Mouse (Mus musculus) urinary bladder, postnatal 25 days (tissue): ENCODE results near the gene Zgrf1.

Experiments used
- DNase-seq: peaks from one replicate; pipeline ENCODE4 v3.0.0; 2022; ENCODE audit warnings: low spot score

The Zgrf1 gene

DNA sequence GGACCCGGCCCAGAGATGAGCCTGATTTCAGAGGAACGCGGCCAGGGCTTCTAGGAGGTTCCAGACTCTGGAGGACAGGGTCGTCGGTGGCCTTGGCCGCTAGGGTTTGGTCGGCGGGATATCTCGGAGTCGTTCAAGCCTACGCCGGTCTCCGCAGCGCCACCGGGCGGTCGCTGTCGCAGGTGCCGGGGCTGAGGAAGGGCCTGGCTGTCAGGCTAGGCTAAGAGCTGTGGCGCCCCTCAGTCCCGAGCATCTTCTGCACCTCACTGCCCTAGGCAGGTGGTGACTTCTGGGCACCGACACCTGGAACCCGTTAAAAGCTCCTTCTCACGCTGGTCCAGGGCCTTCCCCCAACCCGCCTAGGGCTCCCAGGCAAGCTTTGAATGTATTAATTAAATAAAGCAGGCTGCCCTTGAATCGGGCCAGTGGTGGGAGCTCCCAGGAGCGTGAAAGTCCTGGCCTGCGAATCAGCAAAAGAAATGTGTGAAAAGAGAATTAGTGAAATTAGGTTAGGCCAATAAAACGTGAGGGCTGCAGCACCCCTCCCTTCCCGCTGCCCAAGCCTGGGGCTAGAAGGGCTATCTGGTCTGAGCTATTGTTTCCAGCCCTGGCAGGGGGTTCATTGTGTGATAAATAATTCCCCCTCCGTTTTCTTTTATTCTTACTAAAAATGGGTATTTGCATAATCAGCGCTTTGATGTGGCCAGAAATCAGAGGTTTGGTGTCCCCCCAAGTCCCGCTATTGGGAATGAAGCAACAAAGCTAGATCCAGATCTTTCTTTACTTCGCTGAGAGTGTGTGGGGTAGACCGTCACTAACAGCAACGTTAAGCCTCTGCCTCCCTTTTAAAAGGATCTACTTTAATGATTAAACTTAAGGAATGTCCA lies 86.8 kb downstream of the Zgrf1 start:
- DNase-seq: no peak

DNA sequence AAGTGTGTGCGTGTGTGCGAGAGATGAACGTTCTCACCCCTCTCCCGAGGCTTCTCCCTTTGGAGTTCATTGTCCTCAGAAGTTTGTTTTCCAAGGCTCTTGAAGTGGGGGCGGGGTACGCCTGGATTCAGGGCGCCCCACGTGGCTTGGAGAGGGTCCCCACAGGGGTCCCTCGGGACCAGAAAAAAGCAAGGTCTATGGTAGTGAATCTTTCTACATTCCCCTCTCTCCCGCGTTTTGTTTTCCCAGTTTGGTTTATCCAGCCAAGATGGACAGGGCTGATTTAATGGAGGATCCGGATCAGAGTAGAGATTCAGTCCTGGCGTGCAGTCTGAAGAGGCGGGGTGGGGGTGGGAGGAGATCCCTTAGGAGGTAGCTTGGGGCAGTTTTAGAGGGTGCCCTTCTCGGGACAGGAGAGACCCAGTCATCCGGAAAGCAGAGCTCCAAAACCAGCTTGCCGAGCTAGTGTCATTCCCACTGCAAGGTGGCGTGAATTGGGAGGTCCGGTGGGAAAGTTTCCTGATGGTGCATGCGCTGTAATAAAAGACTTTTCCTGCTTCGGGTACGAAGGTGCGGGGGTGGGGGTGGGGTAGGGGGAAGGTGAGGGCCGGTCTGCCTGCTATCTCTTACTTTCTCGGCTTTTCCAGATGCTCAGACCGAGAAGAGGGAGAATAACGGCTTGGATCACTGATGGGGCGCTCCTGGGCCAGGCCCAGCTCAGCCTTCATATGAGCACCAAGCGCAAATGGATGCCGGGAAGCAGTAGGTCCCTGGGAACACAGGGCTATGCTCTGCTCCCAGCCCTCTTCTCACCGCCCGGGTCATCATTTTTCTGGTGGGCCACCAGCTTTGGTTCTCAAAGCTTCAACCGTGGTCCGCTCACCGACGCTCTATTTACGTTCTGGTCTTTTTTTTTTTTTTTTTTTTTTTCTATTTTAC lies 87.7 kb downstream of the Zgrf1 start:
- DNase-seq: no peak

DNA sequence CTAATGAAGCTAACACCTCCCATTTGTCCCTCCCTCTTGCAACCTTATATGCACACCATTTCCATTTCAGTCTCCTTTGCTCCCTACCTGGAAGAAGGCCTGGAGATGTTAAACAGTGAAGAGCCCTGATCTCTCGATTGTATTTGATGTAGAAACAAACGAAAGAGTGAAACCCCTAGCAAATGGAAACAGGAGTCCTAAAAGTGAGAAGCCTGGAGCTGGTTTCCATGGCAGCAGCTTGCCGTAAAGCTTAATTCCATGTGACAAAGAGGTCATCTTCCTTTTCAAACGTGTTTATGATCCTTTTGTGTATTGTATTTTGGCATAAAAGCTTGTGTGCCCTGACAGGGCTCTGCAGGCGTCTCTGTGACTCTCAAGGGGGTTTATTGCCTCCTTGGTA lies 88.9 kb downstream of the Zgrf1 start:
- DNase-seq: no peak

DNA sequence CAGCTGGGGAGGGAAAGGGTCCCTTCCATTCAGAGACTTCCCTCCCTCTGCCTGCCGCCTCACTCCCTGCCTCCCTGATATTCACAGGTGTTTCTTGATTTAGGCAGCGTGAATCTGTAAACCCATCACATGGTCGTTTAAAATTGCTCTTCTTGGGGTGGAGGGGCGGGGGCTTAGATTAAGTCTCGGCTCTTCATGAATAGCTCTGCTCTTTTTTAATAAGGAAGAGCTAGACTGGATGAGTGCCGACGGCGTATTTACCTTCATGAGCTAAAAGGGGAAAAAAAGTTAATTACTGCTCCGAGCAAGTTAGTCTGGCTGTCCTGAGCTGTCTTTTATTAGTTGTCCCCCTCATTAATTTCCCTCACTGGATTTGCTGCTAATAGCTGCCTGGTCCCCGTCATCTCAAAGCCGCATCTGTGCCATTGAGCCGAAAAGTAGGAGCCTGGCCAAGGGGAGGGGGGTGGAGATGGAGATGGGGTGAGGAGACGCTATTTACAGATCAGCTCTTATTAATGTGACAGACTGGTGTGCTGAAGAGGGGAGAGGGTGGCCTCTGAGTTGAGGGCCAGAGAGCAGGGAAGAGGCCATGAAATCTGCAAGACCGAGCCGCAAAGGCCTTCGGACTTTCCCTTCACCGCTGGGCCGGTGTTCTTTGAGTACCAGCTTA lies 93.0 kb downstream of the Zgrf1 start:
- DNase-seq: no peak

DNA sequence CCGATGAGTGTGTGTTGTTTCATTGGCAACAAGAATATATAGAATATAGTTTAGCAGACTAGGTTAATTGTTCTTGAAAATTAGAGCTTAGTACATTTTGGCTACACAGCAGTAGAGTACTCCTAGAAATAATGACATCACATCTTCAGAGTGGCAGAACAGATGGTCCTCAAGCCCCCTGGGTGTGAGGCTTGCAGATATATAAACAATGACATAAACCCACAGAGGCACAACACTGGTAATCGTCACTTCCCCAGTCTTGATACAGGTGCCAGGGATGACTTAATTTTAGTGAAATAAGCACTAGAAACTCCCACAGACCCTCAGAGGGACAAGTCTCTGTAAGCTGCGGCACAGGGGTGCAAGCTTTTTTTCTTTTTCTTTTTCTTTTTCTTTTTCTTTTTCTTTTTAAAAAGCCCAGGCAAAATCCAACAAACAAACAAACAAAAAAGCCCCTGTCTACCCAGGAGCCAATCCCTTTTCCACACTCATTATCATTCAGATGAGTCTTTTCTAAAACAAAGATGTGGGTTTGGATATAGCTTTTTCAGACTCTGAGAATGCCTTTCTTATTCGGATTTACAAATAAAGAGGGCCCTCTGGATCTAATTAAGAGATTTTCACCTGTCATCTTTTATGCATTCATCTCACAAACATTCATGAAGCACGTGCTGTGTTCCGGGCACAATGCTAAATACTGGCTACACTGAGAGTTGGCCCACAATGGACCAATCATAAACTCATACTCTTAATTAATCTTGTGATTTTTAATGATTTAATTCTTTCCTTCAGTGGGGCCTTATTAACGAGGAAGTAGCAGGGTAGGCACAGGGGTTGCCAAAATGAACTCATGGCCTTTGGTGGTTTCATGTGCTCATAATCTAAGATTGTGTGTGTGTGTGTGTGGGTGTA lies 98.7 kb downstream of the Zgrf1 start:
- DNase-seq: no peak

DNA sequence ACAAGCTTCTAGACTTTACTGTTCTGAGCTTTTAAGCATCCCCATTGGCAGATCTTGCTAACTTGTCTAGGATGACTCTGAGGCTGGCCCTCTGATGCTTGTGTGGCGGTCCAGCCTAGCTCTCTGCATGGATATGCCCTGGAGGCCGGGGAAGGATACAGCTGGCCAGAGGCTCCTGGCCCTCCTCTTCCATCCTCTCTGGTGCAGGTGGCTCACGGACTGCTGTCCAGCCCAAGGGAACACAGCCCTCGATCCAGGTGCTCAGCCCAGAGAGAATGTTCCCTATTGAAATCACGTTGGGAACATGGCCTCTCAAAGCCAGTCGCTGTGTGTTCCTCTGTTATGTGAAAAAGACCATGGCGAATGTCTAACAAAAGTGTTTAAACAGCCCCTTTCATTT lies 107.4 kb downstream of the Zgrf1 start:
- no peak for DNase-seq

DNA sequence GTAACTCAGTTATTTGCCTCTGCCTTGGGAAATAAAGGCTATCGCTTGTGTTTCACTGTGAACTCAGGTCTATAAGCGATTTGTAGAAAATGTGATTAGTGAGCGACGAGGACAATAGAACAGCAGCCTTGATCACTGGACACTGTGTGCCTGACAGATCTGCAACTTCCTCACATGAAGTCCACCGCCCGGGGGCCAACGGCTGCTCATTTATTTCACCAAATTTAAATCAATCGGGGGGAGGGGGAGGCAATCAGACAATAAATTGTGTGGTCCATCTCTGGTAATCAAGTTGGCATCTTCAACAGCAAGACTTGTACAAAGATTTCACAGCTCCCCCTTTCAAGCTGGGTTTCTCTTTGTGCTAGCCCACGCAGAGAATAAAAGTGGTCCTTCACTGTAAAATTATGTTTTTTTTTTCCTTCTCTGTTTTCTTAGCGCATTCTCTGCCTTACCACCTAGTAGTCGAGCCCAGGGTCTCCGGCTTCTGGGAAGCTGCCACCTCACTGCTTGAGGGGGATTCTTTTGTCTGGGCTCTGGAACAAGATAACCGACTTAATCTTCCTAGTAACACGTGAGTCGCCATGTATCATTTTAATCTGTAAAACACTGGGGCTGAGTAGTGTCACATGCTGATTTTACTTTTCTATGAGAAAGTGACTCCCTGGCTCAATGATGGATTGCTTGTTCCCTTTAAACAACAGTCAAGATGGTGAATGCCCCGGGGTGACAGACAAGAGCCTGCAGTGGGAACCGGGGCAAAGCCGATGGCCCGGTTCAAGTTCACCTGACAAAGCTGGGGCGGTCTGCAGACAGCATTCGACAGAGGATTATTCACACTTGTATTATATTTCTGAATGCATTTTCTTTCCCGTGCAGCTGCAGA lies 108.6 kb downstream of the Zgrf1 start:
- no peak for DNase-seq
